Mouse (Mus musculus): Measurements from ENCODE around the gene Dnmt1.

The Dnmt1 gene

DNA sequence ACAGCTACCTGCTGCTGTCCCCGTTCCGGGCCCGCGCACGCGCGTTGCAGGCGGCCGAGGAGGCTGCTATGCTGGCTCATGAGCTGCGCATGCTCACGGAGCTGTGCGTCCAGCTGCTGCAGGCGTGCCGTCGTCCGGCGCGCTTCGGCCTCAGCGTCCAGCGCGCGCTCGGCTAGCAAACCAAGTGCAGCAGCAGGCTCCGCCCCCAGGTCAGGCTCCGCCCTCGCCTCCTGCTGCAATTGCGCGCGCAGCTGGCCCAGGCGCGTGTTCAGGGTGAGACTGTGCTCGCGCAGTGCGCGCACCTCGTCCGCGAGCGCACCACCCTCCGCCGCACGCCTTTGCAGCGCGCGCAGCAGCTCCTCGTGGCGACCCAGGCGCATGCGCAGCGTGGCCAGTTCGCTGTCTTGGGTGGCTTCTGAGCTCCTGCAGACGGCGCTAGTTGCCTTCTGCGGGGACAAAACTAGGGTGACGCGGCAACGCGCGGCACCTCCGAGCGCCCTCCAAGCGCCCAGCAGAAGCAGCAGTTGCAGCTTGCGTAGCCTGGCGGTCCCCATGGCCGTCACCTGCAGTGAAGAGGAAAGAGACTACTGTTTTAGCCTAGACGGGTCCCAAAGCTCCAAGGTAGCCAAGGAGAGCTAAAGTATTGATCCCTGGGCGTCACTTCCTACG is 81.5 kb downstream of the Dnmt1 start:
- peak; percentile 99 for DNase-seq

DNA sequence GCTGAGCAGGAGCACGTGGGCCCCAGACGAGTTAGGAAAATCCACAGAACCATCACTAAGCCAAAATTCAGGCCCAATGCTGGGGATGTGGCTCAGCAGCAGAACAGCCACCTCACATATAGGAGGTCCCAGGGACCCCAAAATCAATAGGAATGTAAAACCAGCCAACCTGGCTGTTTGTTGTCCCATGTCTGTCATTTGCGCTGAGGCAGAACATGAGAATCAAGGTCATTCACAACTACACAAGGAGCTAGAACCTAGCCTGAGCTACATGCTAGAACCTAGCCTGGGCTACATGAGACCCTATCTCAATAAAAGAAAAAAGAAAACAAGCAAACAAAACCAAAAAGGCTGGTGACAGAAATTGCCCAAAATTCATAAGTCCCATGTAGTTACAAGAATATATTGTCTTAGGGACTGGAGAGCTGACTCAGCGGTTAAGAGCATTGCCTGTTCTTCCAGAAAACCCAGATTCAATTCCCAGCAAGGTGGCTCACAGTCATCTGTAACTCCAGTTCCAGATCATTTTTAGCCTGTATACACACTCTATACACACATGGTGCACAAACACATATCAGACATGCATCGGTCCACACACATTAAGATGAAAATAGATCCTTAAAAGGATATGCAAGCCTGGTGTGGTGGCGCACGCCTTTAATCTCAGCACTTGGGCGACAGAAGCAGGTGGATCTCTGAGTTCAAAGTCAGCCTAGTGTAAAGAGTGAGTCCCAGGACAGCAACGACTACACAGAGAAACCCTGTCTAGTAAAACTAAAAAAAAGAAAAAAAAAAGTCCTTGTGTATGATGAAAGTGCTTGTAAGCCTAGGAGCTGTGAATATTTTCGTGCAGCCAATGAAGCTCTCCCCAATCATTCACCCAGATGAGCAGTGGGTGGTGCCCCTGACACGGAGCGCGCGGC is 82.3 kb downstream of the Dnmt1 start:
- DNase-seq, result no peak

GRCm38 (mm10) chr9:20876318-20877117 is 83.2 kb downstream of the Dnmt1 start:
- DNase-seq, result no peak

DNA sequence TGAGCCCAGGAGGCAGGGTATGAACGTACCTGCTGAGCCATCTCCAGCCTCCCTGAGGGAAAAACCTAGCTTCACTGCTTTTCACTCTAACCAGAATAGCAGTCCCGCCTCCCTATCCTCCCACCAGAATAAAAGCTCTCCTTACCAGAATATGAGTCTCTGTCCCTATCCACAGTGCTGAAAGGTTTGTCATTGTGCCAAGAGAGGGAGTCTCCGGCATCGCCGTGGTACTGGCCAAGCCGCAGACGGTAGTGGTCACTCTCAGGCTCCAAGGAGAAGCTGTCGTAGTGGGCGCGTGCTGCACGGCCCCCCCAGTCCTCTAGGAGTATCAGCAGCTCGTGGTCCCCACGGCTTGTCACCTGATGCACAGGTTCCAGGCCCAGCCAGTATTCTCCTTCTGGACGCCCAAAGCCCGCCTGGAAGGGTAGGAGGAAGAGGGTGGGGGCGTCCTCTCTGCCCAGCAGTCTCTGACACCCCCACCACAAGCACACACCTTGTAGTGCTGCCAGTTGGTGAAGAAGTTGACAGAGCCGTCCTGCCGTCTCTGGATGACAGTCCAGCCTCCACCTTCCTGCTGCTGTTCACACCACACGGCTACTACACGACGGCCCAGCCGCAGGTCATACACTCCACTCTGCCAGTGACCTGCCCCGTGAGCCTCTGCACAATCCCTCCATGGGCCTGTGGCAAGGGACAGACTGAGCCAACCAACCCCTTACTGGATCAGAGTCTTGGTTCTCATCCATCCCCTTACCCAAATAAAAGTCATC is 84.5 kb downstream of the Dnmt1 start:
- DNase-seq, result no peak

DNA sequence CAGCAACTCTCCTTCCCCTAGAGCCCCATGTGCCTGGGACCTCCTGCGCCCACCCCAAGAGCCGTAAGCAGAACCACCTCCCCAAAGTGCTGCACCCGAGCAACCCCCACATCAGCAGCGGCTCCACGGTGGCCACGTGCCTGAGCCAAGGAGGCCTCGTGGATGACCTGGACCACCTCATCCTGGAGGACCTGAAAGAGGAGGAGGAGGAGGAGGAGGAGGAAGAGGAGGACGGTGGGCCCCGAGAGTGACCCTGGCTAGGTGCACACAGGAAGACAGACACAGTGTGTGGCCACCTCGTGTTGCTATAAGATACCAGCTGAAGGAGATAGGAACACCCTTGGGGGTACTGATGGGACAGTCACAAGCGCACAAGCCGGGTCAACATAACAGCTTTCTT is 86.2 kb downstream of the Dnmt1 start:
- DNase-seq, result no peak

- DNase-seq, result no peak
Observed at GRCm38 (mm10) chr9:20872991-20873390, 86.7 kb downstream of the Dnmt1 start.

GRCm38 (mm10) chr9:20870211-20871173 is 89.2 kb downstream of the Dnmt1 start:
- no peak for DNase-seq

- DNase-seq, result peak; percentile 25 to 31
Observed at GRCm38 (mm10) chr9:20869246-20869645, 90.4 kb downstream of the Dnmt1 start.

- DNase-seq, result peak; percentile 63 to 68
Observed at GRCm38 (mm10) chr9:20868448-20869001, 91.2 kb downstream of the Dnmt1 start, which contains the start of gene A230050P20Rik. A230050P20Rik (plus strand) TSS chr9:20868642.

DNA sequence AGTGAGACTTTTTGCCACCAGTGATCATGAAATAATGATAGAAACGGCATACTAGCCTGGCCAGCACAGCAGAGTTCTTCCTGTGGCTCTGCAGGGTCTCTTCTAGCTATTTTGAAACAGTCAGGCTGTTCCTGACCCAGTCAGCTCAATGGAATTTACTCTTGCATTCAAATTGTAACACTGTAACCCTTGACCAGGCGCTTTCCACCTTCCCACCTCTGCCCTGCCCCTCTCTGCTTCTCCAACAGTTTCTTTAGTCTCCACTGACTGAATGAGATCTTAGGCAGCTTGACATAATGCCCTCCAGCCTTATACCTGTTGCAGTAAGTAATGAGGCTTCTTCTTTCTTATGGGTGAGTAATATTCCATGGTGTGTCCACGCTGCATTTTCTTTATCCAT is 92.8 kb downstream of the Dnmt1 start:
- DNase-seq, result no peak

DNA sequence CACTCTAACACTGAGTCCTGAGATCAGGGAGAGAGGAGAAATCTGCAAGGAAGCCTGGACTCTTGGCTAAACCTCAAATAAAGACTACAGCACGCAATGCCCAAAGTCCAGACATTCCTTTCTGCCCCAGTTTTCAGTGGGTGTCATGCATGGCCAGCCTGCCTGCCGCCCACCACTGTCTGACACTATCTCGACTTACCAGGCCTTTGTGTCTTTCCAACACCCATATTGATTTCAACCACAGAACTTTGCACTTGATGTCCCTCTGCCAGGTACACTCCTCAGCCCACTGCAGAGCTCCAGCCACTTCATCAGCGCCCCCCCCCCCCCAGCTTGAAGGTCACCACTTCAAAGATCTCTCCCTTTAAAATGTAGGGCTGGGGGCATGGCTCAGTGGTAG is 97.5 kb downstream of the Dnmt1 start:
- DNase-seq, result no peak

GRCm38 (mm10) chr9:20861821-20862220 is 97.9 kb downstream of the Dnmt1 start:
- no peak for DNase-seq

GRCm38 (mm10) chr9:20859926-20860325 is 99.8 kb downstream of the Dnmt1 start:
- no peak for DNase-seq
